Mouse (Mus musculus) heart, embryonic 11.5 days (tissue): ENCODE results near the gene Ankrd35. TPM values are rescaled to one million over a fixed set of nuclear protein-coding genes. Genes with fewer than 3 reads are reported as not detected.
"Not testable (repeated sequence)": the region's sequence is repeated elsewhere in the genome, so short reads cannot be mapped to it uniquely, and the experiment has no call there.

Experiments
- ATAC-seq: fragments of 200-750 bp; cut with Nextera tagmentation; replicated peaks from 2 replicates; pipeline ENCODE4 v1.8.0; 2017; ENCODE audit warnings: moderate library complexity; ENCODE audit not compliant: insufficient number of reproducible peaks, low FRiP score, low TSS enrichment
- H3K27ac ChIP-seq: fragments of 300-500 bp; sonication (generic); 2 replicates; pipeline ENCODE4 v1.5.1; 2014; ENCODE audit warnings: mild to moderate bottlenecking, low read depth, low read length
- H3K27me3 ChIP-seq: fragments of 300-500 bp; sonication (generic); 2 replicates; pipeline ENCODE4 v1.6.1; 2014; ENCODE audit warnings: mild to moderate bottlenecking, low read length, mixed read lengths; ENCODE audit not compliant: control insufficient read depth, insufficient read depth
- H3K36me3 ChIP-seq: fragments of 300-500 bp; sonication (generic); 2 replicates; pipeline ENCODE4 v1.6.1; 2014; ENCODE audit warnings: mild to moderate bottlenecking, low read length, moderate library complexity, mixed read lengths; ENCODE audit not compliant: control insufficient read depth, insufficient read depth
- H3K4me1 ChIP-seq: fragments of 300-500 bp; sonication (generic); 2 replicates; pipeline ENCODE4 v1.6.1; 2014; ENCODE audit warnings: low read length; ENCODE audit not compliant: control insufficient read depth, insufficient read depth
- H3K4me2 ChIP-seq: fragments of 300-500 bp; sonication (generic); 2 replicates; pipeline ENCODE4 v1.6.1; 2014; ENCODE audit warnings: mild to moderate bottlenecking, moderate library complexity
- H3K4me3 ChIP-seq: fragments of 300-500 bp; sonication (generic); 2 replicates; pipeline ENCODE4 v1.5.1; 2014; ENCODE audit warnings: low read depth, low read length
- H3K9ac ChIP-seq: fragments of 300-500 bp; sonication (generic); 2 replicates; pipeline ENCODE4 v1.6.1; 2014; ENCODE audit warnings: mild to moderate bottlenecking, low read depth, low read length, moderate library complexity
- H3K9me3 ChIP-seq: fragments of 300-500 bp; sonication (generic); replicated peaks from 2 replicates; pipeline ENCODE4 v1.6.1; 2016; ENCODE audit warnings: low read length; ENCODE audit not compliant: control insufficient read depth
- WGBS: fragments of 180-500 bp; shearing (Covaris S2); extraction: QIAGEN DNeasy Blood & Tissue Kit; methylation state at CpG from one replicate; pipeline ENCODE4 v1.1.7; 2014; ENCODE audit not compliant: insufficient replicate concordance; 5-methylcytosine and 5-hydroxymethylcytosine counted together
- polyA plus RNA-seq: library from polyadenylated mRNA; unstranded; fragments of >200 nt; fragmentation: Nextera tagmentation; extraction: Ambion mirVana; gene quantifications from 2 replicates; pipeline ENCODE4 v1.2.1, GENCODE M21; 2014

The Ankrd35 gene
- polyA plus RNA-seq, 1 experiment from 2014 or later, result 0.33 TPM

GRCm38 (mm10) chr3:96636448-96636847 is 33.5 kb upstream of the Ankrd35 start:
- no peak for ATAC-seq
- peaks cover 5% of the 10 kb centered on the region for H3K36me3 ChIP-seq

DNA sequence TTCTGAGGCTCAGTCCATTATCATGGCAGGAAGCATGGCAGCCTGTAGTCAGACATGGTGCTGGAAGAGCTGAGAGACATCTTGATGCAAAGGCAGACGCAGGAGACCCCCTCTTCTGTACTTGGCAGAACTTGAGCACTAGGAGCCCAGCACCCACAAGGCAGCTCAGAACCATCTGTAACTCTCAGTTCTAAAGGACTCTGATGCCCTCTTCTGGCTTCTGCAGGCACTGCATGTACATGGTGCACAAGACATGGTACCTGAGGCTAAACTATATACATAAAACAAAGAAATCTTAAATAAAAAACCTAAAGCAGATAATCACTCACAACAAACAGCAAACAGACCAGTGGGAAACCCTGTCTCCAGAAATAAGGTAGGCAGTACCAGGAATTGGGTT is 30.7 kb upstream of the Ankrd35 start:
- Histone ChIP-seq H3K4me1 (peaks cover 12% of the 10 kb centered on the region), H3K4me3 (no peak overlapping the region), H3K36me3 (peaks cover 9% of the 10 kb centered on the region), H3K9me3 (no peaks in the 10 kb centered on the region), H3K27ac (no peak overlapping the region), H3K27me3 (no peaks in the 10 kb centered on the region), H3K9ac (no peak overlapping the region), H3K4me2 (no peak overlapping the region)
- ATAC-seq, result no peak
- 89% methylated on average over 1 of the region's 1 CpGs for WGBS

More at GRCm38 (mm10) chr3:96636448-96636847, 33.5 kb upstream of the Ankrd35 start:
- H3K9ac ChIP-seq, result peak overlapping the region; percentile 95
- H3K9me3 ChIP-seq, result no peaks in the 10 kb centered on the region
- WGBS, result 60% methylated on average over 11 of the region's 11 CpGs
- no peak overlapping the region for H3K27ac ChIP-seq
- H3K4me2 ChIP-seq, result peak overlapping the region; percentile 95
- no peaks in the 10 kb centered on the region for H3K27me3 ChIP-seq
- peaks cover 12% of the 10 kb centered on the region for H3K4me1 ChIP-seq
- H3K4me3 ChIP-seq, result peak overlapping the region; percentile 92

DNA sequence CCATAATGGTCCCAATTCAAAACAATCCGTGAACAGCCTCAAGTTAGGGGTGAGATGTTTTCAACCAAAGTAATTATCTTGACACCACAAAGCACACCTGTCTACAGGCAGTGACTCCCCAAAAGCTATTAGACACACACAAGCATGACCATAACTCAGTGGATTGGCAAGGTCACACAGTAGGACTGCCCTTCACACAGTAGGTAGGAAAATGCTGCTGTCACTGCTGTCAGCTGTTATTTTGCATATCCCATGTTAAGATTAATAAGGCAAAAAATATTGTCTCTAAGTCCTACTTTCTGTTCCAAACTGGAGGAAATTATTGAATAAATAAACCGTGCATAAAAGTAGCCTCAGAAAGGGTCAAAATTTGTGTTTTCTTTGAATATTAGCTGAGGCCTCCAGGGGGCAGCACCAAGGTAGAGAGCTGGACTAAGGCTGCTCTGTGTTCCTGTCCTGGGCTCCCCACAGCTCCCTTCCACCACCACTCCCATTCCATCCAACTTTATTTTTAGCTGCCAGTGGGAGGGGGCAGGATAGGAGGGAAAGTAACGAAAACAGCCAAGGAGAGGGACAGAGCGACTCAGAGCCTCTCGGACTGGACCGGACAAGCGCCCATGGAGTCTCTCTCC is 24.8 kb upstream of the Ankrd35 start, which contains the start of gene Itga10:
Itga10 (plus strand) TSS at position 567 of the 632 bp plus-strand sequence.
- Histone ChIP-seq H3K9ac (no peak within 1 kb of the TSS), H3K27ac (no peak within 1 kb of the TSS), H3K27me3 (no peaks in the 10 kb centered on the region), H3K4me3 (no peak within 1 kb of the TSS), H3K4me2 (peak within 1 kb of the TSS; percentile 38), H3K4me1 (peaks cover 3% of the 10 kb centered on the region; the same call in 1 of the 2 replicates), H3K36me3 (peaks cover 9% of the 10 kb centered on the region), H3K9me3 (no peaks in the 10 kb centered on the region)
- 57% methylated on average over 7 of the region's 7 CpGs for WGBS
- ATAC-seq, result 0 out of 2 replicates have a peak, but pooled peaks have one; percentile 18

GRCm38 (mm10) chr3:96647365-96647764 is 22.6 kb upstream of the Ankrd35 start:
- Histone ChIP-seq H3K27ac (no peak overlapping the region), H3K9ac (no peak overlapping the region), H3K9me3 (no peaks in the 10 kb centered on the region), H3K4me1 (peaks cover 6% of the 10 kb centered on the region; the same call in 1 of the 2 replicates), H3K4me3 (no peak overlapping the region), H3K27me3 (no peaks in the 10 kb centered on the region), H3K36me3 (peaks cover 6% of the 10 kb centered on the region), H3K4me2 (no peak overlapping the region)
- 78% methylated on average over 3 of the region's 3 CpGs for WGBS
- ATAC-seq, result no peak

DNA sequence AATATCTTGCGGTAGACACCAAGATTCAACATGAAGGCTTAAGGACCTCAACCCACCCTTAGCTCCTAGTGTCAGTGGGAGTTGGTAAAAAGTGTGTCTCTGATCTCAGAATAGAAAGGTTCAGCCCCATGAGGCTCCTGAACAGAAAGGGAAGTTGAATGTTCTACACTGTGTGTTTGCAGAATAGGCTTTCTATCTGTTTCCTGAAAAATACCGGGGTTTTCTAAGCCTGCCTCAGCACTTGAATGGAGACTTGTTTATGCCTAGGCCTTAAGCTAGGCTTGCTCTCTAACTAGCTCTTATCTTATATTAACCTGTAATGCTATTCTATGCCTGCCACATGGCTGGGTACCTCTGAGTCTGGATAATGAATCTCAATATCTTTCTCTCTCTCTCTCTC is 9.0 kb upstream of the Ankrd35 start:
- Histone ChIP-seq H3K9ac (no peak overlapping the region), H3K36me3 (no peaks in the 10 kb centered on the region), H3K4me3 (no peak overlapping the region), H3K4me2 (no peak overlapping the region), H3K9me3 (no peaks in the 10 kb centered on the region), H3K27me3 (peaks cover 3% of the 10 kb centered on the region), H3K27ac (no peak overlapping the region), H3K4me1 (peaks cover 8% of the 10 kb centered on the region; the same call in 1 of the 2 replicates)
- 82% methylated on average over 2 of the region's 2 CpGs for WGBS
- no peak for ATAC-seq

DNA sequence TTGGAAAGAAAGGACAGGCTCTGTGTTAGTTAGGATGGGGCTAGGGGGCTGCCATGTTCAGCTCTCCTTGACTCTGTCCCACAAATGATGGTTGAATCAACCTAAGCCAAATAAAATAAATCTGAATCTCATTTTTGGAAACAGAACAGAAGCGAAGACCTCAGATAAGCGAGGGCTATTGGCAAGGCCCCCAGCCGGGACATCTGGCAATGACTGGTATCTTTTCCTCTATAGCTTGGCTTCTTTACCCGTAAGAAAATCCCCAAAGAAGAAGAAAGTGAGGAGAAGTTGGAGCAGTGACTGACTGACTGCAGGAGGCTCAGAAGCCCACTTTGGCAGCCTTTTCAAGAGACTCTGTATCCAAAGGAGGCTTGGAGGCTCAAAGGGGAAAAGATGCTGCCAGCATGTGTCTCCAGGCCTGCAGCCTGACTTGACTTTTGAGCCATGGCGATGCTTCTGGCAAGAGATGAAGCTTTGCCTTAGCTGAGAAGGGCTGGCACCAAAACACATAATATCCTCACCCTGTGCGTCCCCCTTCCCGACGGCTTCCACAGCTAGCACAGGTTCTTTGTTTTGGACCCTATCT is 7.1 kb upstream of the Ankrd35 start:
- ATAC-seq, result no peak
- peak overlapping the region; percentile 69 for H3K4me2 ChIP-seq
- 46% methylated on average over 8 of the region's 8 CpGs for WGBS
- H3K4me3 ChIP-seq, result no peak overlapping the region
- no peaks in the 10 kb centered on the region for H3K36me3 ChIP-seq
- peaks cover 3% of the 10 kb centered on the region for H3K27me3 ChIP-seq
- no peak overlapping the region for H3K27ac ChIP-seq
- H3K4me1 ChIP-seq, result peaks cover 8% of the 10 kb centered on the region; the same call in 1 of the 2 replicates
- no peaks in the 10 kb centered on the region for H3K9me3 ChIP-seq
- H3K9ac ChIP-seq, result no peak overlapping the region

- Histone ChIP-seq H3K4me3 (peak overlapping the region; percentile 29), H3K36me3 (no peaks in the 10 kb centered on the region), H3K27ac (no peak overlapping the region), H3K4me2 (peak overlapping the region; percentile 69), H3K27me3 (peaks cover 3% of the 10 kb centered on the region), H3K4me1 (peaks cover 8% of the 10 kb centered on the region; the same call in 1 of the 2 replicates), H3K9me3 (no peaks in the 10 kb centered on the region), H3K9ac (peak overlapping the region; percentile 60; the same call in 1 of the 2 replicates)
- WGBS, result 4% methylated on average over 18 of the region's 18 CpGs
- ATAC-seq, result 0 out of 2 replicates have a peak, but pooled peaks have one; percentile 65
Observed at GRCm38 (mm10) chr3:96663432-96664239, 6.3 kb upstream of the Ankrd35 start.

DNA sequence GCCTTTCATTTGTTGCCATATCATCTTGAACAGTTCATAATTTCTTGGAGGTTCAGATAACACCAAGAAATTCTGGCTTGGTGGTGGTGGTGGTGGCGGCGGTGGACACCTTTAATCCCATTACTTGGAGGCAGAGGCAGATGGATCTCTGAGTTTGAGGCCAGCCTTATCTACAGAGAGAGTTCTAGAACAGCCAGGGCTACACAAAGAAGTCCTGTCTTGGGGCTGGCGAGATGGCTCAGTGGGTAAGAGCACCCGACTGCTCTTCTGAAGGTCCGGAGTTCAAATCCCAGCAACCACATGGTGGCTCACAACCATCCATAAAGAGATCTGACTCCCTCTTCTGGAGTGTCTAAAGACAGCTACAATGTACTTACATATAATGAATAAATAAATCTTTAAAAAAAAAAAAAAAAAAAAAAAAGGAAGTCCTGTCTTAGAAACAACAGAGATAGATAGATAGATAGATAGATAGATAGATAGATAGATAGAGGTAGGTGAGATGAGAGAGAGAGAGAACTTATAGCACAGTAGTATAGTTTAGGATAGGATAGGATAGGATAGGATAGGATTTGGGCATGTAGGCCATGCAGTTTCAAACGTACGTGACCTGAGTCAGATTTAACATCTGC is 4.1 kb upstream of the Ankrd35 start:
- H3K27me3 ChIP-seq, H3K9me3 ChIP-seq, H3K27ac ChIP-seq, H3K4me3 ChIP-seq, H3K4me2 ChIP-seq, ATAC-seq, H3K36me3 ChIP-seq, H3K9ac ChIP-seq: not testable (repeated sequence)
- WGBS, result 81% methylated on average over 7 of the region's 7 CpGs
- peaks cover 10% of the 10 kb centered on the region; the same call in 1 of the 2 replicates for H3K4me1 ChIP-seq
